Mouse (Mus musculus) monocyte, adult 2 months (primary cell): Measurements from ENCODE around the gene Spdya.
"Not testable (repeated sequence)": the region's sequence is repeated elsewhere in the genome, so short reads cannot be mapped to it uniquely, and the experiment has no call there.

ENCODE experiments used
- DNase-seq, 2 experiments: peaks; one replicate each; pipeline ENCODE4 v3.0.0; 2022; ENCODE audit warnings: low spot score in 2 of 2, low read depth in 1 of 2

The Spdya gene

DNA sequence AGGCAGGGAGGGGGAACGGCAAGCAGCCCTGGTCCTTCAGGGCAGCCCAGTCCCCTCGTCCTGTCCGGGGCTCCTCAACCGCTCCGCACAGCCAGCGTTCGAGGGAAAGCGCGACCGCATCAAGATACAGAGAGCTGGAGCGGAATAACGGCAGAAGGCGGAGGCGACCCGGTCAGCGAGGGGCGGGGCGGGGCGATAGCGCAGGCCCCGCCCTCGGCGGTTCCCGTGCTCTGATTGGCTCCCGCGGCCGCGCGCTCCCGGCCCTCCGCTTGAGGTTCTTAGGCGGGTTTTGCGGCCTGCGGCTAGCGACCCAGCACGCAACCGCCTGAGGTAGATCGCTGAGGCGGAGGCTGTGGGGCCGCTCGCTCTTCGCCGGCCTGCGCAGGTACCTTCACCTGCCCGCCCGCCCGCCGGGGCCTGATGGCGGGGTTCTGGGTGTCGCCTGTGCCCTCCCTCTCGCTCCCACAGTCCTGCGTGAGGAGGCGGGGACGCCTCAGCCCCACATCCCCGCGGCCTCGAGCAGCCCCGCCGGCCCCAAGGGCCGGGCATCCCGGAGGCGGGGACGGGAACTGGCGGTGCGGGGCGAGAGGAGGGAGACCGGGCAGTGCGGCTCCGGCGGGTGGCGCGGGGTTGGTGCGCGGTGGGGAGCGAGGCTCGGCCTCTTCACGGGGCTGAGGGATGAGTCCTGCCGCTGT lies at the start of gene Spdya:
Gene Spdya (plus strand): TSS at position 305 of the 695 bp plus-strand sequence.
- peak in 1 of 2 experiments; percentile 43 for DNase-seq

GRCm38 (mm10) chr17:71506832-71507231 lies 45.0 kb upstream of the Spdya start:
- no peak for DNase-seq

- DNase-seq: no peak
Observed at GRCm38 (mm10) chr17:71510297-71510696, 41.6 kb upstream of the Spdya start.

- DNase-seq: no peak
Observed at GRCm38 (mm10) chr17:71526302-71526708, 25.6 kb upstream of the Spdya start.

GRCm38 (mm10) chr17:71526711-71527564 lies 24.9 kb upstream of the Spdya start, which contains the start of gene Ndc80:
Gene Ndc80 (minus strand): TSS chr17:71526857.
- DNase-seq: peak; percentile 84 to 91

DNA sequence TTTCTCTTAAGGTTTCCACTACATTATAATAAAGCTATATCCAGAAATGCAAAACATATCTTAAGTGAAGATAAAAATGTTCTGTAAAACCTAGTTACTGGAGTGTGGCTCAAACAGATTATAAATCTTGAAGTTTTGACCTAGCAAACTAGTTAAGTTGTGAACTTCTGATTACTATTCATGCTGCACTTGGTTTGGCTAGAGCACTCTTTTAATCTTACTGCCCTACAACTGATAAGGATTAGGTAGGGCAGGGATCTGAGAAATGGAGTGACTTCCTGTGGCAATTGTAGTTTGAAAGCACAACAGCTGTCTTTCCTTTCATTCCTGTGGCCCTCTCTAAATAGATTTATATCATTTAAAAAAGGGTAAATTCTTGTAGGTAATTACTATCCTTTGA lies 23.8 kb upstream of the Spdya start:
- DNase-seq: no peak

DNA sequence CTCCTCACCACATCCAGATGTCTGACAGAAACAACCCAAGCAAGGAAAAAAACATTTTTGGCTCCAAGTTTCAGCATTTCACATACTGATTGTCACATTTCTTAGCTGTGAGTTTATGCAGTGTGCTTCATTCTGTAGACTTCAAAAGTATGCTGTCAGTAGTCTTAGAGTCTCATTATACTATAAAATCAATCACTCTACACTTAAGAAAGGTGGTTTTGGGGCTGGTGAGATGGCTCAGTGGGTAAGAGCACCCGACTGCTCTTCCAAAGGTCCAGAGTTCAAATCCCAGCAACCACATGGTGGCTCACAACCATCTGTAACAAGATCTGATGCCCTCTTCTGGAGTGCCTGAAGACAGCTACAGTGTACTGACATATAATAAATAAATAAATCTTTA lies 16.3 kb upstream of the Spdya start:
- not testable (repeated sequence) for DNase-seq

DNA sequence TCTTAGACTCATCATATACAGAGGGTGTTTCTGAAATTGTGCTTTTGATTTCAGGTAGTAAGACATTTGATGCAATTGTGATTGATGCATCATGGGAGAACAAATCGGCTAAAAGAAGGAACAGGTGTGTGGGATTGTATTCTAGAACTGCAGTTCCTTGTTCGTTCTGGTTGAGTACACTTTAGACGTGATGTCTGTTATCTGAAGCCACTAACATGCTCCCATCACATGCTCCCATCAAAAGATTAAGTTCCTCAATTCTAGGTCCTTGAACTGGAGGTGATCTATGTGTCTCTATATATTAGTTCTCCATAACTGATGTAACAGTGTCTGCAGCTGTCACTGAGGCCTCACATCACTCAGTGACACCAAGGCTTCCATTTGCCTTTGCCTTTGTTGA lies 14.7 kb upstream of the Spdya start:
- DNase-seq: no peak

- DNase-seq: no peak
Observed at GRCm38 (mm10) chr17:71548586-71548985, 3.3 kb upstream of the Spdya start.

DNA sequence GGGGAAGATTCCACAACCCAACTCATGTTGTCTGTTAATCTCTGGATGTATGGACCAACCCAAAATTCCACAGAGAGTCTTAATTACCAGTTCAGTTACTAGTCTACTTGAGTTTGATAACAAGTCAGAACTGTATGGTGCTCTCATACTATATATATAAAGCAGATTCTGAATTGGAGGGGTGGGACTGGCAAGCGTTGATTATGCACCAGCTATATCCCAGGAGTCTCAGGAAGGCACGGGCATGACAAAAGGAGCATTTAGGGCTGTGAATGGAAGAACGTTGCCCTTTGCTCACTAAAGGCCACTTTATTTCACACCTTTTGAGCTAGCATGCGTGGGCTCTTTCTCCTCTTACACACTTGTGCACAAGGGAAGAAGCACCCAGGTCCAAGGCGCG lies 511 bp upstream of the Spdya start:
- no peak for DNase-seq

- no peak for DNase-seq
Observed at GRCm38 (mm10) chr17:71552901-71553300, 1.0 kb downstream of the Spdya start.

DNA sequence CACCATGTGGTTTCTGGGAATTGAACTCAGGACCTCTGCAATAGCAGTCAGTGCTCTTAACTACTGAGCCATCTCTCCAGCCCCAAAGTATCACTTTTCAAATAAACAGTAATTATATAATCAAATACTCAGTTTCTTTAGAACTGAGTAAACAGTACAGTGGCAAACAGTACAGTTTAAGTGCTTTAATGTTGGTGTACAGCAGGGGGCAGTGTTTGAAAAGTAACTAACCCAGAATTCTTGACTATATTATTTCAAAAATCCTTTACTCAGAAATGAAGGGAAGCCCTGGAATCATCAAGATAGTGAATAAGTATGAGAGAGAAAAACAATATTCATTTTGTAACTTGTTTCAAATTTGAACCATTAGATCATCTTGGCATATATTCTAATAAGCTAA lies 9.8 kb downstream of the Spdya start:
- no peak for DNase-seq

DNA sequence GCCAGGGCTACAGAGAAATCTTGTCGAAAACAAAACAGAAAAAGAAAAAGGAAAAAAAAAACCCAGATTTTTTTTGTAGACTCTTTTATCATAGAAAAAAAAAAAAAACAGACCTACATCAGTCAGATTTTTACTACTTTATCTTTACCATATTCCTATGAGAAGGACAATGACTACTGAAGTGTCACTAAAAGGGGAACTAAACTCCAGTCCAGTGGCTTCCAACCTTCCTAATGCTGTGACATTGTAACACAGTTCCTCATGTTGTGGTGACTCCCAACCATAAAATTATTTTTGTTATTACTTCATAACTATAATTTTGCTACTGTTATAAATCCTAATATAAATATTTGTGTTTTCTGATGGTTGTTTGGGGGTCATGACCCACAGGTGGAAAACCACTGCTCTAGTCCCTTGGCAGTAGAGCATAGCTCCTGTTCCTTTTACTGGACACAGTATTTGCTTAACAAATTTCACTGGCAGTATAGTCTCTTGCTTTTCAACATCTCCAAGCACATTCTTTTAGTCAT lies 27.4 kb downstream of the Spdya start:
- no peak for DNase-seq

DNA sequence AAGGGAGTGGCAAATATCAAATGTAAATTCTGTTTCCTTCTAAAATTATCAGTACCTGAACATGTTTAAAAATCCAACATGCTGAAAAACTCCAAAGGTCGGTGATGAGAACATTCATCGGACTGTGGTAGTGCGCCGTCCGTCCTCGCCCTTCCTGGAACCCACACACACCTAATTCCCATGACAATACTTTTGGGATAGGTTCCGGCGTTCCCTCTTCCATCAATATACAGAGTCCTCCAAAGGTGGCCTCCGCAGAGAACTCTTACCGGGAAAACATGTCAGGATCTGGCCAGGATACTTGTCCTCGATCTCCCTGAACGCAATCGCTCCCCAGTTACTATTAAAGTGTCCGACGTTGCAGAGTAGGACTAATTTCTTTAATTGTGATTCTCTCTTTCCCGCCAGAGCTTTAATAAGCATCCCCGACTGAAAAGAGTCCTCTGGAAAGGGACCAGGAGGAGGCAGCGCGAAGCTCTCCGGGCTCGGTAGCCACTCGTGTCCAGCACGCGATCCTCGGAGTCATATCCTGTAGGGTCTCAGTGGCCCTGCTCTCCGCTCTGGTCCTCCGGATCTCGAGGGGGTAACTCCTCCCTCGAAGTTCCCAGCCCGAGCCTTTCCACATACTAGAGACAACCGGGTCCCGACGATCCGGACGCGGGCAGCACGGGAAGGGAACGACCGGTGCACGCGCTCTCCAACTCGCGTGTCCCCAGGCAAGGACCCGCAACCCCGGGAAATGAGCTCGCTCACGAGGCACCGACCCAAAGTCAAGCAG lies 46.2 kb downstream of the Spdya start:
- DNase-seq: no peak

DNA sequence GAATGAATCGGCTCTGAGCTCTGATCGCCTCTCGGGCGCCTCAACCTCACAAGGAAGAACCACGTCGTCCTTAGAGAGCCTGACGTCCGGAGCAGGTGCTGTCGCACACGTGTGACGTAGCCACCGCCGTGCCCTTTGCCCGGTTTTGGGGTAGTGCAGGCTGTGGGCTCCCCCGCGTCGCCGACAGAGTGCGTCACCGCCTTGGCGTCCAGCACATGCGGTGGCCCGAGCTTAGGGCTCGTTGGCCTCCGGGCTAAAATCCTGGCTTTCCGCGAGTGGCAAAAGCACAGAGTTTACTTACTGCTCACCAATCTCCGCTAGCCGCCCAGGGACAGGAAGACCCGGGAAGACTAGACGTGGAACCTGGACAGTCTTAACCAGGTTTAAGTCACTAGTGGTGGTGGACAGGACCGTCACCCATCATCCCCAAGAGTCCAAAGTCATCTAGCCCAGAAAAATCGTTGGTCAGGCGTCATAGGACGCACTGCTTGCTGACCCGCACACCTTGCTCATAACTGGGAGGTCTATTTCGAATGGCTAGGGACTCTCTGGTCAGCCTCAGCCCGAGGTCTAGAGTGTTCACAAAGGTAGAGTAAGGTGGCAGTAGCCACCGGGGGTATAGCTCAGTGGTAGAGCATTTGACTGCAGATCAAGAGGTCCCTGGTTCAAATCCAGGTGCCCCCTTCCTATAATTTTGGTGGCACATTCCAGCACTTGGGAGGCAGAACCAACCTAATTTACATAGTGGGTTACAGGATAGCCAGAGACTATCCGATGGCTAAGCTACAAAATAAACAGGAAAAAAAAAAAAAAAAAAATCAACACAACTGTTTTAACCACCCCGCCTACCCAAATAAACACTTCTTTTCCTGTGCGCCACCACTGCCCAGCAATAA lies 47.0 kb downstream of the Spdya start:
- DNase-seq: peak; percentile 75 to 88

DNA sequence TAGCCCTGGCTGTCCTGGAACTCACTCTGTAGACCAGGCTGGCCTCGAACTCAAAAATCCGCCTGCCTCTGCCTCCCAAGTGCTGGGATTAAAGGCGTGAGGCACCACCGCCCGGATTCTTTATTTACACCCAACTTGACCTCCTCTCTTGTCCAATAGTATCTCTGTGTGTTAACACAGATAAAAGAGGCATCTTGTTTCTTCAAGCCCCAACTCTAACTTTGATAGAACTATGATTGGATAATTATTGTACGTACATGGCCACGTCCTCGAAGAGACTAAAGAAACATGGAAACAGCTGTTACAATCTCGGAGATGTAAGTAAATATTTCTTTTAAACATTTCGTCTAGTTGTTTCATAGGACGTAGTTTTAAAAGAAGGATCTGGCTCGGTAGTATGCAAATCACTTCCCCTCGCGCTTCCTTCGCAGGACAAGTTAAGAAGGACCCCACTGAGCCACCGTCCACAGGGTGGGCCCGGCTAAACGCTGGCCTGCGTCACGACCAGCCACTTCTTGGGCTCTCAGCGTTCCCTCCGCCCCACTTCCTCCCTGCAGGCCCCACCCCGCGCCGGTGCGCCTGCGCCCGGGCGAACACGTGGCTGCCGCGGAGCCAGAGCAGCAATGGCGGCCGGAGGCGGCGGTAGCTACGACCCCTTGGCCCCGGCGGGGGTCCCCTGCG lies 63.9 kb downstream of the Spdya start, which contains the start of gene Wdr43:
Gene Wdr43 (plus strand): TSS at position 258 of the 681 bp plus-strand sequence.
- peak; percentile 90 to 94 for DNase-seq

DNA sequence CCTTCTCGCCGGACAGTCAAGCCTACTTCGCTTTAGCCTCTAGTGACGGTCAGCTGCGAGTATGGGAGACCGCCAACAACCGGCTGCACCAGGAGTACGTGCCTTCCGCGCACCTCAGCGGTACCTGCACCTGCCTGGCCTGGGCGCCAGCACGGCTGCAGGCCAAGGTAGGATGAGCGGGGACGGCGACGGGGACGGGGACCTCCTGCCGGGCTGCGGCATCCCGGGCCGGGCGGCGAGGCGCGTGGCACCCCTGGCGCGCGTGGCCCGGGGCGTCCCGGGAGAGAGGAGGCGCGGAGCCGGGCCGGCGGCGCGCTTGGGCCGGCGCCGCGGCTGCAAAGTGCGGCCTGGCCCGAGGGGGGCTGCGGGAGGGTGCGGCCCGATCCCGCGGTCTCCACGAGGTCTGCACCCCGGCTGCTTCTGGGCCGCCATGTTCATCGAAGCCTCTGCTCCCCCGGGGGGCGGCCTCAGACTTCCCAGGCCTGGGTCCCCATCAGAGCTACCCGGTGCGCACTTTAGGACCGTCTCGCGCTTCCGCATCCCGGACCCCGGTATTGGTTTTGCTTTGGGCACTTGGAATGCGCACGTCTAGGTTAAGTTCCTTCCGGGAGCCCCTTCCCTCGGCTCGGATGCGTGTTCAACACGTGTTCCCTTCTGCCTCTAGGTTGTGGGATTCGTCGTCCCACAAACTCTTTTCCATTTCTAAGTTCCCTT lies 64.6 kb downstream of the Spdya start:
- peak in 1 of 2 experiments; percentile 16 for DNase-seq

DNA sequence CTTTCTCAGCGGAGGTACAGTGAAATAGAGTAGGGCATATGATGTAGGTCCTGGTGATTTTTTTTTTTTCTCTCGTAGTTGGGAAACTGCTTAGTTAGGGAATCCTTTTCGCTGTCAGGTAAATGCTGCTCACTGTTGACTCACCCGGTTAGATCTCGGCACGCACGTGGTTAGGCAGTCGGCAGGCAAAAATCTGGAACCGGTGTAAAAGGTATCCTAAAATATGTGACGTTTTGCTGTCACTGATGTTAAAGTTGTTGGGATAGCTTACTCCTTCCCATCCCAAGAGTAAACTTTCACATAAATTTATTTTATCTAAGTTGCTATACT lies 65.1 kb downstream of the Spdya start:
- DNase-seq: no peak

- DNase-seq: no peak
Observed at GRCm38 (mm10) chr17:71617974-71618373, 66.1 kb downstream of the Spdya start.
